Comparison of ENCODE assay signal across 20 mouse cellular contexts in the genomic region with DNA sequence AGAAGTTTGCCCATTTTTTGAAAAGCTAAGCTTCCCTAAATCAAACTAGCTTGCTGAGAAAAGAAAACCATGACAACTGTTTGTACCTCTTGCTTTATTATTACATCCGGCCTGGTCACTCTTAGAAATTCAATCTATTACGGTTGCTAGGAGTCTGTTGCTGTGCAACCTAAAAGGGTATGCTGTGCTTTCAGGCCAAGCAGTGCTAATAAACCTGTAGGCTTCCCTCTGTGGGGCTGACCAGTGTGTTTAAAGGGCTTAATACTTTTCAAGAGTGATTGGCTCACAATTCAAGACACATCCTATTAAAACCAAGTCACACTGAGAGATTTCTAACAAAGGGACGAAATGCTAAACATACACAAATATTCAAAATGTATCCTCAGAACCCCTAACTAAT. TPM values are rescaled to one million over a fixed set of nuclear protein-coding genes. Genes with fewer than 3 reads are reported as not detected.
DNase-seq lines count a peak whose midpoint lies in the region; ATAC-seq and TF ChIP-seq lines count a peak whose summit lies in the region.
"Had no signal": no experiment of that assay in that cellular context is flagged by ENCODE, and none has a peak within 500 bp of the region (broad histone marks: within the 10 kb centered on the region; RNA-seq: fewer than 3 reads in every experiment).

No protein-coding gene starts in this region.

- ATAC-seq in forebrain, postnatal 0 days = no peak
- ATAC-seq in midbrain, embryonic 11.5 days (ENCODE audit: low FRiP score) = peak; percentile 95
- ATAC-seq: activated CD4-positive, CD25-positive, alpha-beta regulatory T cell, adult 4 months; intestine, postnatal 0 days had no signal

- H3K4me3 ChIP-seq in forebrain, embryonic 10.5 days = no peak overlapping the region
- H3K4me3 ChIP-seq in forebrain, postnatal 0 days (ENCODE audit: low read depth, low read length) = no peak overlapping the region
- no peak overlapping the region for H3K4me3 ChIP-seq in midbrain, embryonic 11.5 days (ENCODE audit: low read depth, low read length)
- H3K4me3 ChIP-seq: limb, embryonic 15.5 days; myocyte had no signal

- 28% methylated on average over 3 of the region's 3 CpGs for WGBS in forebrain, embryonic 10.5 days
- WGBS in forebrain, postnatal 0 days = 10% methylated on average over 3 of the region's 3 CpGs
- WGBS in midbrain, embryonic 11.5 days = 6% methylated on average over 3 of the region's 3 CpGs

- no peak for TF ChIP-seq CTCF in forebrain, postnatal 0 days (IDR thresholded peaks at IDR 0.05; ENCODE audit: low read depth)

- no peak overlapping the region for H3K9ac ChIP-seq in forebrain, postnatal 0 days
- no peak overlapping the region for H3K9ac ChIP-seq in midbrain, embryonic 11.5 days (ENCODE audit: low read length)
- H3K9ac ChIP-seq: limb, embryonic 15.5 days had no signal

- H3K36me3 ChIP-seq in forebrain, embryonic 10.5 days (replicated peaks) = no peaks in the 10 kb centered on the region
- H3K36me3 ChIP-seq in forebrain, postnatal 0 days (ENCODE audit: insufficient read depth) = no peaks in the 10 kb centered on the region
- H3K36me3 ChIP-seq in midbrain, embryonic 11.5 days (ENCODE audit: control insufficient read depth, insufficient read depth, low read length) = no peaks in the 10 kb centered on the region
- H3K36me3 ChIP-seq: limb, embryonic 15.5 days had no signal

- DNase-seq in forebrain, embryonic 10.5 days (ENCODE audit: extremely low spot score, low spot score) = peak; percentile 36
- no peak for DNase-seq in forebrain, postnatal 0 days
- DNase-seq in retina, embryonic 14.5 days (ENCODE audit: low spot score) = peak; percentile 27
- no peak for DNase-seq in retina, postnatal 1 day
- DNase-seq in midbrain, embryonic 11.5 days (ENCODE audit: low spot score, missing footprints) = peak; percentile 90
- DNase-seq in thymus, postnatal 4 days = no peak
- DNase-seq in left cerebral cortex, adult 9 months (ENCODE audit: low spot score in 2 of 2) = no peak
- no peak for DNase-seq in urinary bladder, adult 2 months (ENCODE audit: low spot score)
- DNase-seq: adrenal gland, postnatal 25 days; cerebellum, postnatal 10 days; heart, postnatal 14 days; kidney, postnatal 14 days; layer of hippocampus, adult 9-11 months; right cerebral cortex, postnatal 4 days had no signal

- no peak overlapping the region for H3K27ac ChIP-seq in forebrain, embryonic 10.5 days
- no peak overlapping the region for H3K27ac ChIP-seq in forebrain, postnatal 0 days (ENCODE audit: low read depth, low read length)
- H3K27ac ChIP-seq in midbrain, embryonic 11.5 days (ENCODE audit: low read depth, low read length) = no peak overlapping the region
- H3K27ac ChIP-seq: limb, embryonic 15.5 days; macrophage had no signal

- H3K27me3 ChIP-seq in forebrain, embryonic 10.5 days (ENCODE audit: poor library complexity, severe bottlenecking) = no peaks in the 10 kb centered on the region
- no peaks in the 10 kb centered on the region for H3K27me3 ChIP-seq in forebrain, postnatal 0 days (ENCODE audit: insufficient read depth, low read length)
- H3K27me3 ChIP-seq in midbrain, embryonic 11.5 days (ENCODE audit: control insufficient read depth, insufficient read depth, low read length) = no peaks in the 10 kb centered on the region
- H3K27me3 ChIP-seq: CH12.LX; limb, embryonic 15.5 days had no signal

- no peak overlapping the region for H3K4me2 ChIP-seq in forebrain, postnatal 0 days (ENCODE audit: low read depth)
- no peak overlapping the region for H3K4me2 ChIP-seq in midbrain, embryonic 11.5 days
- H3K4me2 ChIP-seq: limb, embryonic 15.5 days had no signal

- H3K9me3 ChIP-seq in forebrain, embryonic 10.5 days = no peaks in the 10 kb centered on the region
- no peaks in the 10 kb centered on the region for H3K9me3 ChIP-seq in forebrain, postnatal 0 days (ENCODE audit: low read length)
- H3K9me3 ChIP-seq in midbrain, embryonic 11.5 days (ENCODE audit: control insufficient read depth, low read length) = no peaks in the 10 kb centered on the region
- H3K9me3 ChIP-seq: limb, embryonic 15.5 days had no signal

- peaks cover 40% of the 10 kb centered on the region for H3K4me1 ChIP-seq in forebrain, embryonic 10.5 days
- H3K4me1 ChIP-seq in forebrain, postnatal 0 days (ENCODE audit: insufficient read depth) = peaks cover 3% of the 10 kb centered on the region
- peaks cover 9% of the 10 kb centered on the region; the same call in 1 of the 2 replicates for H3K4me1 ChIP-seq in midbrain, embryonic 11.5 days (ENCODE audit: control insufficient read depth, insufficient read depth, low read length)
- H3K4me1 ChIP-seq: limb, embryonic 15.5 days had no signal

RNA-seq across cellular contexts. Expression of a gene that starts 22.2 kb away (rescaled TPM):
- polyA plus RNA-seq in forebrain, embryonic 10.5 days (2016; fragmentation: Nextera tagmentation; extraction: Ambion mirVana) = 24.9 and 28.2 TPM in 2 replicates
- 28.6 and 42.5 TPM in 2 replicates for total RNA-seq in forebrain, postnatal 0 days (2014; rRNA removed)
- 8.0 and 19.4 TPM in 2 replicates for polyA plus RNA-seq in forebrain, postnatal 0 days (2015; fragmentation: Nextera tagmentation; extraction: Ambion mirVana)
- polyA plus RNA-seq in midbrain, embryonic 11.5 days (2014; fragmentation: Nextera tagmentation; extraction: Ambion mirVana) = 36.3 and 38.4 TPM in 2 replicates
- polyA plus RNA-seq in urinary bladder, adult 2 months (2012; rRNA removed) = 1.6 and 2.0 TPM in 2 replicates

Comparison
In these comparisons a context has a peak if more than half of its experiments do, and no peak if none do; other contexts are left out.
1. DNase-seq: peak in forebrain, embryonic 10.5 days (single experiment), retina, embryonic 14.5 days (single experiment) and midbrain, embryonic 11.5 days (single experiment); none in forebrain, postnatal 0 days (single experiment), retina, postnatal 1 day (single experiment), thymus, postnatal 4 days (single experiment), left cerebral cortex, adult 9 months (0 of 2) and urinary bladder, adult 2 months (single experiment).